Mouse (Mus musculus) heart, adult 2 months (tissue): ENCODE measurements at regions not wholly inside any gene's neighbourhood (a gene's known extent, or its start where the extent isn't known, plus 50 kb on each side); places are given as distances from the start of the nearest gene placed in this dataset.

Experiments used
- CTCF ChIP-seq: fragments of 200-600 bp; IDR thresholded peaks from 2 replicates; pipeline ENCODE4 v1.8.1; 2022; ENCODE audit warnings: antibody characterized with exemption, mild to moderate bottlenecking, moderate library complexity
- POLR2A ChIP-seq: fragments of 200-500 bp; IDR thresholded peaks from 2 replicates; pipeline ENCODE4 v1.6.1; 2011; ENCODE audit warnings: mild to moderate bottlenecking, low read depth, low read length, control low read depth; ENCODE audit not compliant: insufficient read depth

DNA sequence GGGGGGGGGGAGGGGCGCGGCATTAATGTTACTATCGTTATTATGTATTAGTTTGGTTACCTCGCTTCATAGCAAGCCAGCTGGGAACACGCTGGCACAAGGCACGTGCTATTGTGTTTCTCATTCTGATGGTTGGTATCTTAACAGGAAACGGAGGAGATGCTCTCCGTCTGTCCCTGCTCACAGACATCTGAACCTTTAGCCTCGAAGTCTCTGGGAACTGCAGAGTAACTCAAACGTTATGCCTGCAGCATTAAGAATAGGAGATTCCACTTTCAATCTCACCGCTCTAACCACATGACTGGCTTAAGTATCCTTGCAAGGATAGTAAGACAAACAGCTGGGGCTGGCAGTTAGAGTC, 80.0 kb downstream of the Nfkbiz start:
- TF ChIP-seq CTCF, result no peak
- TF ChIP-seq POLR2A, result no peak
